Mouse (Mus musculus): Measurements from ENCODE around the gene Zfp964. TPM values are rescaled to one million over a fixed set of nuclear protein-coding genes. Genes with fewer than 3 reads are reported as not detected.

Gene Zfp964
- polyA plus RNA-seq, 1 experiment from 2014 or later, result 0.27 TPM

Other genes with a start within 250 kb of the Zfp964 start
- not detected in 2 replicates for gene Gm9495, start 200.9 kb upstream of the Zfp964 start, polyA plus RNA-seq (2015; fragmentation: Nextera tagmentation; extraction: Ambion mirVana)
- not detected in 2 replicates for gene Gm7697, start 131.5 kb upstream of the Zfp964 start, polyA plus RNA-seq (2015; fragmentation: Nextera tagmentation; extraction: Ambion mirVana)
- gene Zfp868, start 28.9 kb upstream of the Zfp964 start, polyA plus RNA-seq (2015; fragmentation: Nextera tagmentation; extraction: Ambion mirVana), result 7.5 and 9.4 TPM in 2 replicates
- 12.3 and 14.0 TPM in 2 replicates for gene Zfp869, start 56.2 kb downstream of the Zfp964 start, polyA plus RNA-seq (2015; fragmentation: Nextera tagmentation; extraction: Ambion mirVana)
- 2.2 and 2.3 TPM in 2 replicates for gene Zfp963, start 95.5 kb downstream of the Zfp964 start, polyA plus RNA-seq (2015; fragmentation: Nextera tagmentation; extraction: Ambion mirVana)
- 0.28 and 0.63 TPM in 2 replicates for gene Gm20422, start 120.4 kb downstream of the Zfp964 start, polyA plus RNA-seq (2015; fragmentation: Nextera tagmentation; extraction: Ambion mirVana)
- 20.1 and 22.0 TPM in 2 replicates for gene Atp13a1, start 136.7 kb downstream of the Zfp964 start, polyA plus RNA-seq (2015; fragmentation: Nextera tagmentation; extraction: Ambion mirVana)
- gene Zfp866, start 136.7 kb downstream of the Zfp964 start, polyA plus RNA-seq (2015; fragmentation: Nextera tagmentation; extraction: Ambion mirVana), result 7.2 and 8.3 TPM in 2 replicates
- 4.7 and 5.0 TPM in 2 replicates for gene Gmip, start 154.2 kb downstream of the Zfp964 start, polyA plus RNA-seq (2015; fragmentation: Nextera tagmentation; extraction: Ambion mirVana)
- gene Lpar2, start 167.9 kb downstream of the Zfp964 start, polyA plus RNA-seq (2015; fragmentation: Nextera tagmentation; extraction: Ambion mirVana), result 0.07 and 0.09 TPM in 2 replicates
- 2.4 and 2.8 TPM in 2 replicates for gene Pbx4, start 178.0 kb downstream of the Zfp964 start, polyA plus RNA-seq (2015; fragmentation: Nextera tagmentation; extraction: Ambion mirVana)
- gene Cilp2, start 233.2 kb downstream of the Zfp964 start, polyA plus RNA-seq (2015; fragmentation: Nextera tagmentation; extraction: Ambion mirVana), result 0.03 and 0.09 TPM in 2 replicates
- 2.4 and 2.5 TPM in 2 replicates for gene Tssk6, start 247.7 kb downstream of the Zfp964 start, polyA plus RNA-seq (2015; fragmentation: Nextera tagmentation; extraction: Ambion mirVana)
- gene Ndufa13, start 248.1 kb downstream of the Zfp964 start, polyA plus RNA-seq (2015; fragmentation: Nextera tagmentation; extraction: Ambion mirVana), result 109 and 114 TPM in 2 replicates
- gene Yjefn3, start 248.2 kb downstream of the Zfp964 start, polyA plus RNA-seq (2015; fragmentation: Nextera tagmentation; extraction: Ambion mirVana), result 0.74 and 0.81 TPM in 2 replicates

All from liver, embryonic 13.5 days (tissue).